Mouse (Mus musculus): Measurements from ENCODE around the gene Sox4. TPM values are rescaled to one million over a fixed set of nuclear protein-coding genes. Genes with fewer than 3 reads are reported as not detected.

Gene Sox4
- polyA plus RNA-seq, 1 experiment, result 42.4 TPM

DNA sequence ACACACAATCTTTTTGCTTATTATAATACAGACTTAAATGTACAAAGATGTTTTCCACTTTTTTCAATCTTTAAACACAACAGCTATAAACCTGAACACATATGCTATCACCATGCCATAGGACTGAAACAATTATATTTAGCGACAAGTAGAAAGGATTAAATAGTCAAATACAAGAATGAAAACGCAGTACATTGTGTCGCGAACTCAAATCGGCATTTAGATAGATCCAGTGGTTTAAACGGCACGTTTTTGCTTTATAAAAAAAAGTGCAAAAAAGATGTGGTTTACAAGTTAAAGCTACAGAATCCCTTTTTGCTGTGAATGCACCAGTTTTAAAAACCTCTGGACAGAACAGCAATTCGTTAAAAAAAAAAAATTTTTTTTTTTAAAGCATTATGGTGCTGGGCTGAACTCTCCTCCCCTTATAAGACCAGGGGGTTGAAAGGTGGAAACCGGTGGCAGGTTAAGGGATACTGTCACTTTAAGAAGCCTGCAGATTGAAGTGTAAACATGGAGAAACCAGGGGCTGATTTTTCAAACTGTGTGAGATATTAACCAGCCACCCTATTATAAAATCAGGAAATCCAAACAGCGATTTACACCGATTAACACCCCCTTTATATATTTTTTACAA, 4.1 kb downstream of the Sox4 start:
- Histone ChIP-seq H3ac (ENCODE audit: control insufficient read depth, insufficient read length, low read depth) (no peak overlapping the region), H3K27me3 (ENCODE audit: control insufficient read depth, insufficient read depth, insufficient read length) (no peaks in the 10 kb centered on the region), H3K79me3 (ENCODE audit: low read depth) (peaks cover 48% of the 10 kb centered on the region), H3K4me3 (ENCODE audit: insufficient read depth, poor library complexity, severe bottlenecking) (peak overlapping the region; percentile 92), H3K79me2 (ENCODE audit: control insufficient read depth, insufficient read depth) (peaks cover 56% of the 10 kb centered on the region), H3K36me3 (ENCODE audit: control insufficient read depth, insufficient read depth) (peaks cover 19% of the 10 kb centered on the region)
- TF ChIP-seq MAX (IDR thresholded peaks at IDR 0.05), result no peak
- TF ChIP-seq CEBPB (IDR thresholded peaks at IDR 0.05; ENCODE audit: low read depth), result no peak
- no peak for TF ChIP-seq FOSL1 (IDR thresholded peaks at IDR 0.05; ENCODE audit: insufficient read depth, low read length, poor library complexity, severe bottlenecking)
- TF ChIP-seq MYOD1 (IDR thresholded peaks at IDR 0.05; ENCODE audit: control insufficient read depth, insufficient read length, low read depth), result no peak
- no peak for TF ChIP-seq CTCF (IDR thresholded peaks at IDR 0.05; ENCODE audit: control insufficient read depth, insufficient read depth, insufficient read length)
- TF ChIP-seq USF1 (IDR thresholded peaks at IDR 0.05; ENCODE audit: low read depth), result no peak
- no peak for TF ChIP-seq MYOG (IDR thresholded peaks at IDR 0.05; ENCODE audit: control insufficient read depth, extremely low read depth, insufficient read length)

- H3K79me2 ChIP-seq (ENCODE audit: control insufficient read depth, insufficient read depth), result peaks cover 56% of the 10 kb centered on the region
- H3K36me3 ChIP-seq (ENCODE audit: control insufficient read depth, insufficient read depth), result peaks cover 19% of the 10 kb centered on the region
- TF ChIP-seq MYOG (IDR thresholded peaks at IDR 0.05; ENCODE audit: control insufficient read depth, extremely low read depth, insufficient read length), result no peak
- no peak for TF ChIP-seq FOSL1 (IDR thresholded peaks at IDR 0.05; ENCODE audit: insufficient read depth, low read length, poor library complexity, severe bottlenecking)
- no peak for TF ChIP-seq CTCF (IDR thresholded peaks at IDR 0.05; ENCODE audit: control insufficient read depth, insufficient read depth, insufficient read length)
- no peak for TF ChIP-seq USF1 (IDR thresholded peaks at IDR 0.05; ENCODE audit: low read depth)
- TF ChIP-seq CEBPB (IDR thresholded peaks at IDR 0.05; ENCODE audit: low read depth), result no peak
- TF ChIP-seq MAX (IDR thresholded peaks at IDR 0.05), result no peak
- no peak for TF ChIP-seq MYOD1 (IDR thresholded peaks at IDR 0.05; ENCODE audit: control insufficient read depth, insufficient read length, low read depth)
- H3K79me3 ChIP-seq (ENCODE audit: low read depth), result peaks cover 48% of the 10 kb centered on the region
- H3K4me3 ChIP-seq (ENCODE audit: insufficient read depth, poor library complexity, severe bottlenecking), result no peak overlapping the region
- peak overlapping the region; percentile 32 for H3ac ChIP-seq (ENCODE audit: control insufficient read depth, insufficient read length, low read depth)
- no peaks in the 10 kb centered on the region for H3K27me3 ChIP-seq (ENCODE audit: control insufficient read depth, insufficient read depth, insufficient read length)
Observed at GRCm38 (mm10) chr13:28948541-28948940, 5.0 kb downstream of the Sox4 start.

GRCm38 (mm10) chr13:28947740-28948441, 5.6 kb downstream of the Sox4 start:
- peaks cover 48% of the 10 kb centered on the region for H3K79me3 ChIP-seq (ENCODE audit: low read depth)
- peaks cover 19% of the 10 kb centered on the region for H3K36me3 ChIP-seq (ENCODE audit: control insufficient read depth, insufficient read depth)
- no peaks in the 10 kb centered on the region for H3K27me3 ChIP-seq (ENCODE audit: control insufficient read depth, insufficient read depth, insufficient read length)
- H3K4me3 ChIP-seq (ENCODE audit: insufficient read depth, poor library complexity, severe bottlenecking), result no peak overlapping the region
- H3K79me2 ChIP-seq (ENCODE audit: control insufficient read depth, insufficient read depth), result peaks cover 50% of the 10 kb centered on the region
- no peak overlapping the region for H3ac ChIP-seq (ENCODE audit: control insufficient read depth, insufficient read length, low read depth)
- TF ChIP-seq MYOG (IDR thresholded peaks at IDR 0.05; ENCODE audit: control insufficient read depth, extremely low read depth, insufficient read length) (no peak), USF1 (IDR thresholded peaks at IDR 0.05; ENCODE audit: low read depth) (no peak), MYOD1 (IDR thresholded peaks at IDR 0.05; ENCODE audit: control insufficient read depth, insufficient read length, low read depth) (no peak), FOSL1 (IDR thresholded peaks at IDR 0.05; ENCODE audit: insufficient read depth, low read length, poor library complexity, severe bottlenecking) (no peak), CTCF (IDR thresholded peaks at IDR 0.05; ENCODE audit: control insufficient read depth, insufficient read depth, insufficient read length) (no peak), CEBPB (IDR thresholded peaks at IDR 0.05; ENCODE audit: low read depth) (no peak), MAX (IDR thresholded peaks at IDR 0.05) (no peak)

GRCm38 (mm10) chr13:28946565-28947135, 6.9 kb downstream of the Sox4 start:
- peaks cover 38% of the 10 kb centered on the region for H3K79me2 ChIP-seq (ENCODE audit: control insufficient read depth, insufficient read depth)
- no peak overlapping the region for H3ac ChIP-seq (ENCODE audit: control insufficient read depth, insufficient read length, low read depth)
- peaks cover 38% of the 10 kb centered on the region for H3K79me3 ChIP-seq (ENCODE audit: low read depth)
- no peaks in the 10 kb centered on the region for H3K27me3 ChIP-seq (ENCODE audit: control insufficient read depth, insufficient read depth, insufficient read length)
- H3K4me3 ChIP-seq (ENCODE audit: insufficient read depth, poor library complexity, severe bottlenecking), result no peak overlapping the region
- TF ChIP-seq FOSL1 (IDR thresholded peaks at IDR 0.05; ENCODE audit: insufficient read depth, low read length, poor library complexity, severe bottlenecking) (no peak), MYOD1 (IDR thresholded peaks at IDR 0.05; ENCODE audit: control insufficient read depth, insufficient read length, low read depth) (no peak), CEBPB (IDR thresholded peaks at IDR 0.05; ENCODE audit: low read depth) (no peak), MAX (IDR thresholded peaks at IDR 0.05) (no peak), USF1 (IDR thresholded peaks at IDR 0.05; ENCODE audit: low read depth) (no peak), MYOG (IDR thresholded peaks at IDR 0.05; ENCODE audit: control insufficient read depth, extremely low read depth, insufficient read length) (no peak), CTCF (IDR thresholded peaks at IDR 0.05; ENCODE audit: control insufficient read depth, insufficient read depth, insufficient read length) (no peak)
- peaks cover 18% of the 10 kb centered on the region for H3K36me3 ChIP-seq (ENCODE audit: control insufficient read depth, insufficient read depth)

DNA sequence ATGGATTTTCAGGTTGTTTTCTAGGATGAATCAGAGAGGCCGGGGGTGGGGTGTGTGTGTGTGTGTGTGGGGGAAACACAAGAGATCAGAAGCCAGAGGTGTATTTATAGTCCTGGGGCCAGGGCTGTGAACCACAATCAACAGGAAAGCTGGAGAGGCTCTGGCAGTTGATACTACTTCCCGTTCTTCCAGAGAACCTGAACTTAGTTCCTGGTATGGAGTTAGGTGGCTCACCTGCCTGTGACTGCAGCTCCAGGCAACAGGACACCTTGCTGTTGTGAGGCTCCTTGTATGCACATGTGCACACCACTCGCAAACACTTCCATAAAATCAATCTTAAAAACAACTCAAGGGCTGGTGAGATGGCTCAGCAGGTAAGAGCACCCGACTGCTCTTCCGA, 7.8 kb downstream of the Sox4 start:
- H3K36me3 ChIP-seq (ENCODE audit: control insufficient read depth, insufficient read depth), result peaks cover 14% of the 10 kb centered on the region
- peaks cover 28% of the 10 kb centered on the region for H3K79me2 ChIP-seq (ENCODE audit: control insufficient read depth, insufficient read depth)
- no peak overlapping the region for H3K4me3 ChIP-seq (ENCODE audit: insufficient read depth, poor library complexity, severe bottlenecking)
- H3K79me3 ChIP-seq (ENCODE audit: low read depth), result peaks cover 28% of the 10 kb centered on the region
- H3K27me3 ChIP-seq (ENCODE audit: control insufficient read depth, insufficient read depth, insufficient read length), result no peaks in the 10 kb centered on the region
- TF ChIP-seq CTCF (IDR thresholded peaks at IDR 0.05; ENCODE audit: control insufficient read depth, insufficient read depth, insufficient read length) (no peak), USF1 (IDR thresholded peaks at IDR 0.05; ENCODE audit: low read depth) (no peak), MYOG (IDR thresholded peaks at IDR 0.05; ENCODE audit: control insufficient read depth, extremely low read depth, insufficient read length) (no peak), CEBPB (IDR thresholded peaks at IDR 0.05; ENCODE audit: low read depth) (no peak), MYOD1 (IDR thresholded peaks at IDR 0.05; ENCODE audit: control insufficient read depth, insufficient read length, low read depth) (no peak), FOSL1 (IDR thresholded peaks at IDR 0.05; ENCODE audit: insufficient read depth, low read length, poor library complexity, severe bottlenecking) (no peak), MAX (IDR thresholded peaks at IDR 0.05) (no peak)
- no peak overlapping the region for H3ac ChIP-seq (ENCODE audit: control insufficient read depth, insufficient read length, low read depth)

Data from C2C12 (cell line).